Mouse (Mus musculus): ENCODE results near the gene Aptx.

DNA sequence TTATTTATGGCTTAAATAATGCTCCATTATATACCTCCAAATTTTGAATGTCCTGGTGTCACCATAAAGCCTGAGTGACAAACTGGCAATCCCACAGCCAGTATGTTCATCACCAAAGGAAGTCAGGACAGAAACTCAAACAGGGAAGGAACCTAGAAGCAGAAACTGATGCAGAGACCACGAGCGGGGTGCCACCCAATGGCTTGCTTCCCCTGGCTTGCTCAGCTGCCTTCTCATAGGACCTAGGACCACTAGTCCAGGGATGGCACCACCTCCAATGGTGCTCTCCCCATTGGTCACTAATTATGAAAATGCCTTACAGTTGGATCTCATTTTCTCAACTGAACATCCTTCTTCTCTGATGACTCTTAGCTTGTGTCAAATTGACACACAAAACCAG lies 19.7 kb downstream of the Aptx start:
- TF ChIP-seq CTCF (IDR thresholded peaks at IDR 0.05; ENCODE audit: control insufficient read depth, insufficient read depth, insufficient replicate concordance, low read depth, low read length) (no peak), POLR2A (IDR thresholded peaks at IDR 0.05; ENCODE audit: control insufficient read depth, low read depth, low read length) (no peak)
